Mouse (Mus musculus): ENCODE measurements at regions not wholly inside any gene's neighbourhood (a gene's known extent, or its start where the extent isn't known, plus 50 kb on each side); places are given as distances from the start of the nearest gene placed in this dataset.

GRCm38 (mm10) chr11:23977096-23977495 lies 82.0 kb upstream of the Papolg start:
- DNase-seq (ENCODE audit: low spot score) (no peak), ATAC-seq (ENCODE audit: extremely low read depth, insufficient number of reproducible peaks, low FRiP score, poor library complexity, severe bottlenecking) (no peak)
- Histone ChIP-seq H3K9me3 (replicated peaks) (no peaks in the 10 kb centered on the region), H3K4me3 (ENCODE audit: low read depth, low read length) (no peak overlapping the region), H3K36me3 (replicated peaks) (no peaks in the 10 kb centered on the region), H3K27me3 (ENCODE audit: insufficient read depth, low read length) (peaks cover 34% of the 10 kb centered on the region), H3K4me1 (ENCODE audit: insufficient read depth, low read depth, low read length) (no peaks in the 10 kb centered on the region)
- TF ChIP-seq CTCF (IDR thresholded peaks at IDR 0.05; ENCODE audit: low read depth, low read length), result no peak
- TF ChIP-seq TAL1 (conservative IDR thresholded peaks at IDR 0.05; ENCODE audit: low read depth, low read length), result no peak
- no peak for TF ChIP-seq POLR2AphosphoS5 (IDR thresholded peaks at IDR 0.05; ENCODE audit: insufficient replicate concordance, low read depth, low read length)
- no peak for TF ChIP-seq GATA2 (IDR thresholded peaks at IDR 0.05; ENCODE audit: borderline replicate concordance, low read depth, low read length)
- TF ChIP-seq GATA1 (IDR thresholded peaks at IDR 0.05; ENCODE audit: borderline replicate concordance, low read length), result no peak

GRCm38 (mm10) chr11:23954323-23954722 lies 59.3 kb upstream of the Papolg start:
- Histone ChIP-seq H3K4me3 (ENCODE audit: low read depth, low read length) (no peak overlapping the region), H3K4me1 (ENCODE audit: insufficient read depth, low read depth, low read length) (peaks cover 6% of the 10 kb centered on the region), H3K9me3 (replicated peaks) (0 out of 2 replicates have a peak, but pooled peaks cover 2% of the 10 kb centered on the region), H3K36me3 (replicated peaks) (no peaks in the 10 kb centered on the region), H3K27me3 (ENCODE audit: insufficient read depth, low read length) (peaks cover 19% of the 10 kb centered on the region)
- DNase-seq (ENCODE audit: low spot score) (no peak), ATAC-seq (ENCODE audit: extremely low read depth, insufficient number of reproducible peaks, low FRiP score, poor library complexity, severe bottlenecking) (no peak)
- TF ChIP-seq TAL1 (conservative IDR thresholded peaks at IDR 0.05; ENCODE audit: low read depth, low read length) (no peak), GATA2 (IDR thresholded peaks at IDR 0.05; ENCODE audit: borderline replicate concordance, low read depth, low read length) (no peak), GATA1 (IDR thresholded peaks at IDR 0.05; ENCODE audit: borderline replicate concordance, low read length) (no peak), CTCF (IDR thresholded peaks at IDR 0.05; ENCODE audit: low read depth, low read length) (no peak), POLR2AphosphoS5 (IDR thresholded peaks at IDR 0.05; ENCODE audit: insufficient replicate concordance, low read depth, low read length) (no peak)

GRCm38 (mm10) chr11:23945966-23946365 lies 50.9 kb upstream of the Papolg start:
- no peak overlapping the region for H3K4me3 ChIP-seq (ENCODE audit: low read depth, low read length)
- TF ChIP-seq POLR2AphosphoS5 (IDR thresholded peaks at IDR 0.05; ENCODE audit: insufficient replicate concordance, low read depth, low read length), result no peak
- TF ChIP-seq CTCF (IDR thresholded peaks at IDR 0.05; ENCODE audit: low read depth, low read length), result no peak
- no peak for TF ChIP-seq GATA1 (IDR thresholded peaks at IDR 0.05; ENCODE audit: borderline replicate concordance, low read length)
- no peak for TF ChIP-seq TAL1 (conservative IDR thresholded peaks at IDR 0.05; ENCODE audit: low read depth, low read length)
- TF ChIP-seq GATA2 (IDR thresholded peaks at IDR 0.05; ENCODE audit: borderline replicate concordance, low read depth, low read length), result no peak
- H3K36me3 ChIP-seq (replicated peaks), result no peaks in the 10 kb centered on the region
- DNase-seq (ENCODE audit: low spot score) (no peak), ATAC-seq (ENCODE audit: extremely low read depth, insufficient number of reproducible peaks, low FRiP score, poor library complexity, severe bottlenecking) (no peak)
- no peaks in the 10 kb centered on the region for H3K9me3 ChIP-seq (replicated peaks)
- H3K4me1 ChIP-seq (ENCODE audit: insufficient read depth, low read depth, low read length), result no peaks in the 10 kb centered on the region
- H3K27me3 ChIP-seq (ENCODE audit: insufficient read depth, low read length), result no peaks in the 10 kb centered on the region

Measured in G1E (cell line).